Mouse (Mus musculus) megakaryocyte, embryonic 14.5 days (primary cell): ENCODE data around the gene Rnf183. TPM values are rescaled to one million over a fixed set of nuclear protein-coding genes. Genes with fewer than 3 reads are reported as not detected.
A peak's percentile ranks its signal among the peaks of the same experiment; 100 is the strongest.

Experiments
- H3K27me3 ChIP-seq: replicated peaks from 2 replicates; pipeline ENCODE3; 2012; ENCODE audit warnings: inconsistent platforms
- H3K36me3 ChIP-seq: replicated peaks from 2 replicates; pipeline ENCODE3; 2012; ENCODE audit warnings: low read length, inconsistent platforms, mixed read lengths
- H3K4me1 ChIP-seq: 2 replicates; pipeline ENCODE4 v1.6.1; 2012; ENCODE audit warnings: inconsistent platforms
- H3K4me3 ChIP-seq: replicated peaks from 2 replicates; pipeline ENCODE3; 2012; ENCODE audit warnings: moderate library complexity, mild to moderate bottlenecking, inconsistent platforms
- H3K9me3 ChIP-seq: 2 replicates; pipeline ENCODE4 v1.6.1; 2012; ENCODE audit warnings: inconsistent platforms
- FLI1 ChIP-seq: IDR thresholded peaks from 2 replicates; pipeline ENCODE4 v1.6.1; 2012; ENCODE audit warnings: low read length, inconsistent platforms, mixed read lengths
- GATA1 ChIP-seq: IDR thresholded peaks from 3 replicates; pipeline ENCODE4 v1.6.1; 2012; ENCODE audit warnings: mixed read lengths, low read length, inconsistent platforms, borderline replicate concordance
- polyA plus RNA-seq: library from polyadenylated mRNA; stranded (reverse); fragments of >175 nt; gene quantifications from 2 replicates; pipeline ENCODE4 v1.2.3, GENCODE M21; 2012; ENCODE audit warnings: low replicate concordance; ENCODE audit not compliant: insufficient read depth

Rnf183 gene
- polyA plus RNA-seq, 1 experiment, result 10.5 TPM

- Histone ChIP-seq H3K36me3 (no peaks in the 10 kb centered on the region), H3K4me3 (peak overlapping the region; percentile 10), H3K9me3 (0 out of 2 replicates have a peak, but pooled peaks cover 4% of the 10 kb centered on the region), H3K4me1 (peaks cover 23% of the 10 kb centered on the region), H3K27me3 (no peaks in the 10 kb centered on the region)
- TF ChIP-seq GATA1 (no peak), FLI1 (no peak)
Measured at GRCm38 (mm10) chr4:62433939-62434870, 847 bp downstream of the Rnf183 start.

GRCm38 (mm10) chr4:62431522-62431921 lies 3.5 kb downstream of the Rnf183 start:
- Histone ChIP-seq H3K4me3 (peak overlapping the region; percentile 14), H3K4me1 (peaks cover 42% of the 10 kb centered on the region), H3K27me3 (peaks cover 3% of the 10 kb centered on the region), H3K9me3 (no peaks in the 10 kb centered on the region), H3K36me3 (peaks cover 3% of the 10 kb centered on the region)
- TF ChIP-seq FLI1 (no peak), GATA1 (no peak)

- H3K4me3 ChIP-seq, result no peak overlapping the region
- TF ChIP-seq FLI1, result no peak
- no peak for TF ChIP-seq GATA1
- peaks cover 8% of the 10 kb centered on the region for H3K36me3 ChIP-seq
- peaks cover 3% of the 10 kb centered on the region for H3K27me3 ChIP-seq
- no peaks in the 10 kb centered on the region for H3K9me3 ChIP-seq
- H3K4me1 ChIP-seq, result peaks cover 47% of the 10 kb centered on the region
Measured at GRCm38 (mm10) chr4:62430678-62431077, 4.4 kb downstream of the Rnf183 start.

GRCm38 (mm10) chr4:62429616-62430015 lies 5.4 kb downstream of the Rnf183 start:
- TF ChIP-seq GATA1, result no peak
- TF ChIP-seq FLI1, result no peak
- peaks cover 18% of the 10 kb centered on the region for H3K36me3 ChIP-seq
- H3K9me3 ChIP-seq, result no peaks in the 10 kb centered on the region
- peaks cover 44% of the 10 kb centered on the region for H3K4me1 ChIP-seq
- H3K4me3 ChIP-seq, result no peak overlapping the region
- peaks cover 3% of the 10 kb centered on the region for H3K27me3 ChIP-seq

- H3K4me3 ChIP-seq, result no peak overlapping the region
- H3K36me3 ChIP-seq, result peaks cover 33% of the 10 kb centered on the region
- no peak for TF ChIP-seq GATA1
- no peak for TF ChIP-seq FLI1
- no peaks in the 10 kb centered on the region for H3K9me3 ChIP-seq
- peaks cover 34% of the 10 kb centered on the region for H3K4me1 ChIP-seq
- peaks cover 3% of the 10 kb centered on the region for H3K27me3 ChIP-seq
Measured at GRCm38 (mm10) chr4:62427978-62428758, 6.9 kb downstream of the Rnf183 start.

GRCm38 (mm10) chr4:62425891-62426290 lies 9.2 kb downstream of the Rnf183 start:
- Histone ChIP-seq H3K9me3 (no peaks in the 10 kb centered on the region), H3K4me3 (no peak overlapping the region), H3K27me3 (peaks cover 3% of the 10 kb centered on the region), H3K36me3 (peaks cover 55% of the 10 kb centered on the region), H3K4me1 (peaks cover 26% of the 10 kb centered on the region)
- TF ChIP-seq GATA1 (no peak), FLI1 (no peak)

GRCm38 (mm10) chr4:62419091-62419490 lies 16.0 kb downstream of the Rnf183 start:
- Histone ChIP-seq H3K4me1 (peaks cover 27% of the 10 kb centered on the region), H3K4me3 (no peak overlapping the region), H3K9me3 (no peaks in the 10 kb centered on the region), H3K27me3 (no peaks in the 10 kb centered on the region), H3K36me3 (peaks cover 100% of the 10 kb centered on the region)
- TF ChIP-seq GATA1, result no peak
- TF ChIP-seq FLI1, result no peak

- Histone ChIP-seq H3K27me3 (no peaks in the 10 kb centered on the region), H3K4me3 (no peak overlapping the region), H3K36me3 (peaks cover 100% of the 10 kb centered on the region), H3K4me1 (peaks cover 27% of the 10 kb centered on the region), H3K9me3 (no peaks in the 10 kb centered on the region)
- TF ChIP-seq GATA1 (no peak), FLI1 (no peak)
Measured at GRCm38 (mm10) chr4:62418448-62418847, 16.6 kb downstream of the Rnf183 start.

GRCm38 (mm10) chr4:62411606-62412005 lies 23.4 kb downstream of the Rnf183 start:
- Histone ChIP-seq H3K36me3 (peaks cover 58% of the 10 kb centered on the region), H3K4me1 (peaks cover 54% of the 10 kb centered on the region), H3K9me3 (no peaks in the 10 kb centered on the region), H3K4me3 (peak overlapping the region; percentile 2), H3K27me3 (no peaks in the 10 kb centered on the region)
- TF ChIP-seq GATA1 (no peak), FLI1 (no peak)
